Mouse (Mus musculus) G1E (cell line): ENCODE results near the gene Rps2. TPM values are rescaled to one million over a fixed set of nuclear protein-coding genes. Genes with fewer than 3 reads are reported as not detected.

ENCODE experiments used
- ATAC-seq: 2 replicates; pipeline ENCODE4 v1.8.0; 2016; ENCODE audit warnings: mild to moderate bottlenecking; ENCODE audit not compliant: insufficient number of reproducible peaks, poor library complexity, low FRiP score, severe bottlenecking; ENCODE audit errors: extremely low read depth
- DNase-seq: peaks from one replicate; pipeline ENCODE4 v3.0.0; 2012; ENCODE audit warnings: low spot score
- H3K27me3 ChIP-seq: 2 replicates; pipeline ENCODE4 v1.6.1; 2012; ENCODE audit warnings: mild to moderate bottlenecking, low read length, inconsistent platforms; ENCODE audit not compliant: insufficient read depth
- H3K36me3 ChIP-seq: replicated peaks from 2 replicates; pipeline ENCODE3; 2012; ENCODE audit warnings: mild to moderate bottlenecking, inconsistent platforms
- H3K4me1 ChIP-seq: 2 replicates; pipeline ENCODE4 v1.6.1; 2012; ENCODE audit warnings: low read depth, low read length, inconsistent platforms, mixed read lengths; ENCODE audit not compliant: insufficient read depth
- H3K4me3 ChIP-seq: 2 replicates; pipeline ENCODE4 v1.5.1; 2012; ENCODE audit warnings: low read depth, mild to moderate bottlenecking, inconsistent platforms, low read length, moderate library complexity, mixed read lengths
- H3K9me3 ChIP-seq: replicated peaks from 2 replicates; pipeline ENCODE4 v1.6.1; 2012; ENCODE audit warnings: inconsistent platforms
- CTCF ChIP-seq: IDR thresholded peaks from 2 replicates; pipeline ENCODE4 v1.5.1; 2012; ENCODE audit warnings: low read depth, low read length, inconsistent platforms, mixed read lengths
- GATA1 ChIP-seq: IDR thresholded peaks from 2 replicates; pipeline ENCODE4 v1.6.1; 2012; ENCODE audit warnings: borderline replicate concordance, low read length, inconsistent platforms, mixed read lengths
- GATA2 ChIP-seq: IDR thresholded peaks from 2 replicates; pipeline ENCODE4 v1.6.1; 2012; ENCODE audit warnings: low read depth, low read length, inconsistent platforms, borderline replicate concordance
- POLR2AphosphoS5 ChIP-seq: IDR thresholded peaks from 2 replicates; pipeline ENCODE4 v1.6.1; 2012; ENCODE audit warnings: low read depth, low read length, inconsistent platforms; ENCODE audit not compliant: insufficient replicate concordance
- TAL1 ChIP-seq: conservative IDR thresholded peaks from 2 replicates; pipeline ENCODE4 v1.6.1; 2012; ENCODE audit warnings: low read depth, low read length, inconsistent platforms, mixed read lengths
- polyA plus RNA-seq: library from polyadenylated mRNA; stranded (reverse); fragments of >175 nt; gene quantifications from 2 replicates; pipeline ENCODE4 v1.2.3, GENCODE M21; 2012
- total RNA-seq, 2 experiments: library from RNA; stranded (forward) in 1 of 2; stranded (reverse) in 1 of 2; fragments of 200-1000 nt in 1 of 2; fragments of >200 nt in 1 of 2; fragmentation: Nextera tagmentation in 1 of 2; gene quantifications; 2 replicates each; pipeline ENCODE4 v1.2.3; 2014 to 2017

Gene Rps2
- total and polyA plus RNA-seq, 3 experiments: 950 to 3,970 (median 3,723) TPM

DNA sequence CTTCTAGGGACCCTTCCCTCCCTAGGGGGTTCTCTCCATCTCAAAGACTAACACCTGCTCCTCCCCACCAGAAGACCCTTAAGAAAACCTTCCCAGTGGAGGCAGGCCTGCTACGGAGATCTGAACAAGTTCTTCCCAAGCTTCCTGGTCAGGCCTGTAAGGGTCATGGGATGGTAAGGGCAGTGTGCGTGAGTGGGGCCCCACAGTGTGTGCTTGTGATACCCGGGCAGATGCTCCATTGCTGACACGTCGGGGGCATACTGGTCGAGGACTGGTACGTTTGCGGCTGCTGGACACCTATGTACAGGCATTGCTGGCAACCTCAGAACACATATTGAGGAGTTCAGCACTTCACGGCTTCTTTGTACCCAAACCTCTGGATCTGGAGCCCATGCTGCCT lies 19.2 kb upstream of the Rps2 start:
- ATAC-seq (no peak), DNase-seq (no peak)
- no peak for TF ChIP-seq POLR2AphosphoS5
- Histone ChIP-seq H3K4me1 (peaks cover 36% of the 10 kb centered on the region), H3K9me3 (no peaks in the 10 kb centered on the region), H3K27me3 (no peaks in the 10 kb centered on the region; the same call in 1 of the 2 replicates), H3K4me3 (no peak overlapping the region), H3K36me3 (peaks cover 64% of the 10 kb centered on the region)

DNA sequence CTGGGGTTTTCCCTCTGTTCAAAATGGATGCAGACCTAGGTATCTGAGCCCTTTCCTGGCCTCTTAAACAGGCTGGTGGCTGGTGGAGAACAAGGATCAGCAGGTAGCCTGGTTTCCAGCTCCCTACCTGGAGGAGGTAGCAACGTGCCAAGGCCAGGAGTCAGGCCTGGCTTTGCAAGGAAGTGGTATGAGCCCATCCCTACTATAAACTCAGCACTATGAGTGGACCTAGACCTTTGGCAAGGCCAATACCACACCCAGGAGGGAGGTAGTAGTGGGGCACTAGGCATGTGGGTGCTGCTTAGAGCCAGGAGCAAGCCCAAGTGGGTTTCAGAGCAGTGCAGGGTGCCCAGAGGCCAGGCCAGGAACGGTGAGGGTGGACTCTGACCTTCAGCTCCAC lies 18.4 kb upstream of the Rps2 start:
- DNase-seq (no peak), ATAC-seq (no peak)
- peaks cover 66% of the 10 kb centered on the region for H3K36me3 ChIP-seq
- TF ChIP-seq CTCF (no peak), GATA2 (no peak), POLR2AphosphoS5 (no peak), TAL1 (no peak), GATA1 (no peak)
- H3K27me3 ChIP-seq: no peaks in the 10 kb centered on the region; the same call in 1 of the 2 replicates
- no peaks in the 10 kb centered on the region for H3K9me3 ChIP-seq
- H3K4me1 ChIP-seq: peaks cover 36% of the 10 kb centered on the region
- H3K4me3 ChIP-seq: no peak overlapping the region

DNA sequence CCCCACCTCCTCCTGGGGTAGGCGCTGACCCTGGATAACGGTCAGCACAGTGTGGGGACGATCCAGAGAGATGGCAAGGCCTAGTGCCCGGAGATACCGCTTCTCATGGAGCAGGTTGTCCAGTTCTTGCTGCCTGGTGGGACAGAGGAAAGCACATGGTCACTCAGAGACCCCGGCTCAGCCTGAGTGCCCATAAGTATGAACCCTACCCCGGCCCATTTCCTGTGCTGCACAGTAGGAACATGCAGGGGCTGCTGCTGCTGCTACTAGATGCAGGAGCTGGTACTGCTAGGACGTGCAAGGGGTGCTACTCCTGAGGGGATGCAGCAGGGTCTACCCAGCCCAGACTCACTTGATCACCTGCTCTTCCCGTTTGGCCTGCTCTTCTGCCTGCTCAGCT lies 16.7 kb upstream of the Rps2 start:
- ATAC-seq (no peak), DNase-seq (no peak)
- H3K36me3 ChIP-seq: peaks cover 80% of the 10 kb centered on the region
- peaks cover 41% of the 10 kb centered on the region for H3K4me1 ChIP-seq
- H3K9me3 ChIP-seq: no peaks in the 10 kb centered on the region
- TF ChIP-seq TAL1 (no peak), GATA1 (no peak), CTCF (no peak), POLR2AphosphoS5 (no peak), GATA2 (no peak)
- H3K4me3 ChIP-seq: no peak overlapping the region
- H3K27me3 ChIP-seq: no peaks in the 10 kb centered on the region; the same call in 1 of the 2 replicates

DNA sequence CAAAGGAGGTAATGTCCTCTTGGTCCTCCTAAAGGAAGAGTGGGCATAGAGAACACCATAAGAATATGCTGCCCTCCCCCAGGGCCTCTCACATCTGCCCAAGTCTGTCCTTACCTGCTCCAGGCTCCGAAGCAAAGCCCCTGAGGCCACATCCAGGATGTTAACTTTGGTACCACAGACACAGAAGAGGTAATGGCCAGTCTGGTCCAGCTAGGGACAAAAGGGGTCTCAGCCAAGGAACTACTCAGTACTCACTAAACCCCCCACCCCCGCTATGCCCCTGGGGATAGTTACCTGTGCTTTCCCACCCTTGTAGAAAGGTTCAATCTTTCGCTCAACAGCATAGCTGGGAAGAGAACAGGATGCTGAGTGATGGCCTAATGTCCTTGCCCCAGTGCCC lies 12.1 kb upstream of the Rps2 start:
- no peak for DNase-seq
- Histone ChIP-seq H3K4me3 (peak overlapping the region; percentile 75; the same call in 1 of the 2 replicates), H3K36me3 (peaks cover 55% of the 10 kb centered on the region), H3K27me3 (no peaks in the 10 kb centered on the region), H3K4me1 (peaks cover 31% of the 10 kb centered on the region), H3K9me3 (no peaks in the 10 kb centered on the region)
- TF ChIP-seq CTCF: no peak
- TF ChIP-seq TAL1: no peak
- no peak for TF ChIP-seq POLR2AphosphoS5
- no peak for TF ChIP-seq GATA2
- no peak for TF ChIP-seq GATA1
- ATAC-seq: no peak

DNA sequence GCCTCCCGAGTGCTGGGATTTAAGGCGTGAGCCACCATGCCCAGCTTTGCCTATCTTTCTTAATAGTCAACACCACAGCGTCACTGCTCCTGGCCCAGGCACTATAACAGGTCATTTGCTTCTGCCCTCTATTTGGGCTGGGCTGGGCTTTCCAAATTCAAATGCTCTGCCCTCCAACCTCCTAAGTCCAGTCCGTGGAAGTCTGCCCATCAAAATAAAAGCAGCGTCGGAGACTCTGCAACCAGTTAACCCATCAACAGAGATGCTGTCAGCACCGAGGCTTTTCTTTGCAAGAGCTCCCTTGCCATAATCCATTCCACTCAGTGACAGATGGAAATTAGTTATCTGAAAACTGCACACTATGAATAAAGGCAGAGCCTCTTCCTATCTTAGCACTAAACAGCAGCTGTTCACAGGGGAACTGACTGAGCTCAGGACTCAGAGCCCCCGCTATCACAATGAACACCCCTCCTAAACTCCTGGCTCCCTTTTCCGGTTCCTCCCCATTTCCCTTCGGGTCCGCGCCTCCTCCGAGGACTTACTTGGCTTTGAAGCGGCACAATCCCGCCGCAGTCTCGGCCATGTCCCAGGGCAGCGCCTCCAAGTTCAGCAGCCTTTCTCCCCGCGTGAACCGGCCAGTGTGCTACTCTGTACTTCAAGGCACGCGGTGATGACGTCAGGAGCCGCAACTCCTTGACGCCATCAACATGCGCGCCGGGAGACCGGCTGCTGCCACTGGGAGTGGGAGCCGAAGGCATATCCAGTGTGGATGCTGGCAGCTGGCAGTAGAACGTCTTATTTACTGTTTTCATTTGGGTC lies 10.7 kb upstream of the Rps2 start, which contains the start of gene Tbl3:
Gene Tbl3 (minus strand): TSS at position 679 of the 819 bp plus-strand sequence.
- ATAC-seq (peak; percentile 68), DNase-seq (peak; percentile 92)
- Histone ChIP-seq H3K4me1 (peaks cover 31% of the 10 kb centered on the region), H3K27me3 (no peaks in the 10 kb centered on the region), H3K36me3 (peaks cover 42% of the 10 kb centered on the region), H3K9me3 (no peaks in the 10 kb centered on the region), H3K4me3 (peak within 1 kb of the TSS; percentile 75)
- TF ChIP-seq TAL1: no peak
- TF ChIP-seq GATA2: no peak
- TF ChIP-seq CTCF: no peak
- no peak for TF ChIP-seq GATA1
- TF ChIP-seq POLR2AphosphoS5: no peak

DNA sequence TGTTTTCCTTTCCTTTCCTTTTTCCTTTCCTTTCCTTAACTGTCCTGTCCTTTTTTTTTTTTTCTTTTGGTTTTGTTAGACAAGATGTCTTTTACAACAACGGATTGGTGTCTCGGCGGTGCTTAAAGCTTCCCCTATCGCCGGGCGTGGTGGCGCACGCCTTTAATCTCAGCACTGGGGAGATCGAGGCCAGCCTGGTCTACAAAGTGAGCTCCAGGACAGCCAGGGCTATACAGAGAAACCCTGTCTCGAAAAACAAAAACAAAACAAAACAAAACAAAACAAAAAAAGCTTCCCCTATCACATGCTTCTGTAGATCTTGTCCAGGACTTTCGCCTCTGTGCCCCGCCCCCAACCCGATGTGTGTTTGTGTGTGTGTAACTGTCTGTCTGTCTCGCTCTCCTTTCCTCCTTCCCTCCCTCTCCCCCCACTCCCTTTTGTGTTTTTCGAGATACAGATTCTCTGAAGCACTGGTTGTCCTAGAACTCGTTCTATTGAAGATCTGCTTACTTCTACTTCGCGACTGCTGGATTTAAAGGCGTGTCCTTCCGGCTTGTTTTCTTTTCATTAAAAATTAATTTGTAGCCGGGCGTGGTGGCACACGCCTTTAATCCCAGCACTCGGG lies 10.0 kb upstream of the Rps2 start:
- Histone ChIP-seq H3K27me3 (no peaks in the 10 kb centered on the region), H3K4me3 (peak overlapping the region; percentile 75), H3K9me3 (no peaks in the 10 kb centered on the region), H3K4me1 (peaks cover 30% of the 10 kb centered on the region), H3K36me3 (peaks cover 34% of the 10 kb centered on the region)
- ATAC-seq: no peak
- TF ChIP-seq GATA1 (no peak), TAL1 (no peak), GATA2 (no peak), POLR2AphosphoS5 (no peak), CTCF (no peak)
- no peak for DNase-seq
